Mouse (Mus musculus) A20 (cell line): ENCODE measurements around the gene Ptprz1.
"Not testable (repeated sequence)": the region's sequence is repeated elsewhere in the genome, so short reads cannot be mapped to it uniquely, and the experiment has no call there.

Source experiments
- DNase-seq: peaks from one replicate; pipeline ENCODE4 v3.0.0-alpha.2; 2011; ENCODE audit warnings: low read depth, low spot score

The Ptprz1 gene

DNA sequence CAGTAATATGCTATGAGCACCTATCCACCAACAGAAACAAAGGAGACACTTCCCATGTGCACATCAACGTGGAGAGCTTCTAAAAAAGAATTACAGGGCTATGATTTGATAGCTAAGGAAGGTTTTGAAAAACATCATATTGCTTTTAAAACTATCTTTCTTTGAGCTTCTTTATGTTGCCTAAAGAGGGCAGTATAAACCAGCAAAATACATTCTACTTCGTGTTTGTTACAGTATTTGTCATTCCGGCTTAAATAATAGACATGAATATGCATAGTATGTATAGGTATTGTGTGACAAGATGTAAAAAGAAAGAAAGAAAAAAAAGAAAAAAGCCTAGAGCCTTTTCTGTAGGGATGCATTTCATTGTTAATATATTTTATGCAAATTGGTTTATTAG is 127.8 kb downstream of the Ptprz1 start:
- DNase-seq = no peak

DNA sequence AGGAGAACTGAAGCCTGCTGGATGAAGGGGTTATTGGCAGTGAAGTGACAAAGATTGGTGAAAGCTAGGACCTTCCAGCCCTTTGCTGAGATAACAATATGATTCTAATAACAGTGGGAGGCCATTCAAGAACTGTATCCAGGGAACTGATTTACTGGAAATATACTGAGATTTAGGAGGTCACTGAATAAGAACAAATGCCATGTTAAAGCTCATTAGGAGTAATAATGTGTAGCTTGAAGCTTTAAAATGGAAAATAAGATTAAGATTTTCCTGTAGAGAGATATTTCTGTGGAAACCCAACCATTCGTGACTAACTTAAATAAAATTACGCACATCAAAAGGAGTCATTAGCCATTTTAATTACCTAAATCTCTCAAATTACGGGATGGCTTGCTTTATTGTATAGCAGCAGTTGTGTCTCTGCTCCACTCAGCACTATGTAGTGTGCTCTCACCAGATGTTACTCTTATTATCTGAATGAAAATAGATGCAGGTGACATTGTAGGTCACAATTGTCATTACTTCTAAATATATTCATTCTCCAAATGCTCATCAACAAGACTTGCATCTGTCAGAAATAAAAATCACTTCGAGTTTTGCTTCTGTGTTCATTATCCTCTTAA is 139.8 kb downstream of the Ptprz1 start:
- DNase-seq = no peak

DNA sequence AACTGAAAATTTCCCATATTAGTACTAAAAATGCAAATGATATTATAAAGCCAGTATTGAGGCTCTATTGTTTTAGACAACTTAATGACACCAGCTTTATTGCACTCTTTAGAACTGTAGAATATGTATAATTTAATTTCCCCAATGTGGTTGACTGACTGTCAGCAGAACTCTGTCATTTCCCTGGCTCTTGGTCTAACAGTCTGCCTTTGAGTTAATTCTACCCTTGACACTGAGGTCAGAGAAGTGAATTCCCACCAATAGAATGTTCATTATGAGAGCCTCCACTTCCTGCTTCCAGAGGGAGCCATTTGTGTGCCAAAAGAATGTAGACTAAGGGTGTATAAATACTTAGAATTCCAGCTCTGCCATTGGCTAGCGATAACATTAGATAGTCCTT is 152.9 kb downstream of the Ptprz1 start:
- DNase-seq = no peak

DNA sequence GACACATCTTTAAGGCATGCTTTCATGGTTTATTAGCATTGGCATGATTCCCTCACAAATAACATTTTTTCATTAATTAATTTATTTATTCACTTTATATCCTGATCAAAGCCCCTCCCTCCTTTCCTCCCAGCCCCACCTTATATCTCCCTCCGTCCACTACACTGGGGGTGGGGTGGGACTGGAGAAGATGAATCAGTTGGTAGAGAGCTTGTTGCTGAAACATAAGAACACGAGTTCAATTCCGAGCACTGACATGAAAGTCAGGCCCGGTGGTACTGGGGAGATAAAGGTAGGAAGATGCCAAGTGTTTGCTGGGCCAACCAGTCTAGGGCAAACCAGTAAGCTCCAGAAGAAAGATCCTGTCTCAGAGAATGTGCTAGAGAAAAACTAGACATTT is 173.5 kb downstream of the Ptprz1 start:
- no peak for DNase-seq

DNA sequence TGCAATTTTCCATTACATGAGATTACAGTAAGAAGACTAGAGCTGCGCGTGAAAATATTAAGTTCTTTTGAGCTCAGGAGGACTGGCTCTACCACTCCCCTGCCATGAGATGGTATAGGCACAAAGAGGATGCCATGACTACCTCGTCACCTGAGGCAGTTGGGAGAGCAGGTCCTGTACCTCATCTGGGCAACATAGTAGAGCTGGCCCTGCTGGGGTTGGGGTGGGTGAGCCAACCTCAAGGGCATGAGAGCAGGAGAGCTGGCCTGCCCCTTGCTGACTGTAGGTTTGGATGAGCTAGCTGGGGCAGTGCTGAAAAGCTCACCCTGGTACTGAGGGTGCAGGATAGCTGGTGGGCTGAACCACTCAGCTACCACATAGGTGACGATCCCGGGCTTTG is 180.4 kb downstream of the Ptprz1 start:
- DNase-seq = no peak

DNA sequence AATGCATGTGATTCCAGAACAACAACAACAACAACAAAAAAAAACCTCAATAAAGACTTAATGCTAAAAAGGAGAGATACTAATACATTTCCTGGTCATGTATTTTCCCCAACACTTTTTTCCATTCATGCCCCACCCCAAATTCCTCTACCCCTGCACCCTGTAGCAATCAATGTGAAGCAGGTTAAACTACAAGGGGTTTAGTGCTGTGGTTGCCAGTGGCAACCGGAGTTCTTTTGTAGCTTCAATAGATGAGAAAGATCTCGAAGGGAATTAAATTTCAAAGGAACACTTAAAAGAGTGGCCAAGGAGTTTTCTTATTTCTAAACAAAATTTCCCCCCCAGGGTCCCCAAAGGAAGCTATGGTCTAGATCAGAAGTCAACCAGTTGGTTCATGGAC is 200.8 kb downstream of the Ptprz1 start:
- DNase-seq = no peak

DNA sequence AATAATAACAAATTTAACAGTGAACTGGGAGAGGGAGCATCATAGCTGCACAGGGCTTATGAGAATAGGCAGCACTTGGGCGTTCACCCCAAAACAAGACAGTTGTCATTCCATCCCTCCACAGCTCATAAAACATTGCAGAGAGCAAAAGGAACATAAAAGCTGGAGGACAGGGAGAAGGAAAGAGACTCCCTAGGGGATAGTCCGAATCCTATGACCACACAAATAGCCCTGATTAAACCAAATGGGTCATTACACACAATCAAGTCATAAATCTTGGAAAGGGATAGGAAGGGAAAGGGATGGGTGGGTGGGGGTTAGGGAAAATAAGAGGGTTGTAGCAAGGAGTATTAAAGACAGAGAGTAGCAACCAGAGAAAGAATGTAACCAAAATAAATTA is 203.0 kb downstream of the Ptprz1 start:
- DNase-seq = no peak

DNA sequence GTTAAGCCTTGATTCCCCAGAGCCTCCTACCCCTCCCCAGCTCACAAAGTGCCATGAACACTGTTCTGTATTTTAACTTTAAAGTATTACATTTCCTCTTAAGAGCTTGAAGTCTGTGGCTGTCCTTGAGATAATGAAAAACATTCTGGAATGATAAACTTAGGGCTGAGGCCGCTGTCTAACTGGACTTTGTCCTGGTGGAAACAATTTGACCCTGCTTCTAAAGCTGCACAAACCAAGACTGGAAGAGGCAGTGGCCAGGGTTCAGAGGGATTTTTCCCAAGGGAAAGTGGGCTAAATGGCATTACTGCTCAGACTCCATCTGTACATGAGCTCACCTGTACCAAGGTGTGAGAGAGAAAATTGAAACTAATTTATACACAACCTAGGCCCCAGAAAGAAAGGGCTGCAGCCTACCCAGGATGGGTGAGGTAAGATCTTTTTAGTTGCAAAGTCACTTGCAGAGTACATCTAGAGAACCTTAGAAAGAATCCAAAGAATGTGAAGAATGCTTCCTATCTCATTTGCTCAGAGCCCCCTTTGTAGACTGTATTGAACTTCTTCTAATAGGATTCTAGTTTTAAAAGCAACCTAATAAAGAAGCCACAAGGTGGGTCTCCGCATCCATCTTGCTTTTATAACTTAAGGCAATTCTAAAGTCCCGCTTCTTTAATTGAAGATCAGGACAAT is 204.8 kb downstream of the Ptprz1 start:
- no peak for DNase-seq

DNA sequence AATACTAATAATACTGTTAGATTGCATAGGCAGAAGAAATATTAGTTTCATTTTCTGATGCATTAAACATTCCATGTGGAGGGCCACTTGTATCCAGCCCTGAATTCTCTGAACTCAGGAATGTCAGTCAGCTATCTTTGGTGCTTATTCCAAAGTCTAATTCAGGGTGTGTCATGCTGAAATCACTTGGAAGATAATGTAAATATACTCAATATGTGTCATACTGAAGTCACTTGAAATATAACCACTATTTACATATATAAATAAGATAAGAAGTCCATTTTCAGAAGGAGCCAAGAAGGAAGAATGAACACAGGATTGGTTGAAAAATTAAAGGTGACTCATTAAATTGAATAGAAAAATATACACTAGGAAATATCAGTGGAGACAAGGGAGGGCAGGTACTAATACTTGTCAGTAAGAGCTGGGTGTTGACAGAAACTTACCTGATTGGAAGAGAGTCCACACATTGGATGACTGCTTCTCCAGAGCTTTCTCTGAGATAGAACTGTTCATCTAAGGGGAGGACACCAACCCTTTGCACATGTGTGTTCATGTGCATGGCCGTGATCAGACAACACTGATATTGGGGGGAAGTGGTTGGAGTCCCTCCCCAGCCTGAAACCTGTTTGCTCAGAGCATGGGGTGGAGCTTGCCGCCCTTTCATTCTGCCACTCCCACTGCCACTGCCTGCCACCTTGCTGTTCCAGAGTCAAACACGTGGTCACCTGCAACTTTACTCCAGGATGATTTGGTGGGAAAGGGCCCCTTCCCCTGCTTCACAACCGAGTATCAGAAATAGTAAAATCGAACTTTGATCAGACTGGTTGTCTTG is 209.5 kb downstream of the Ptprz1 start:
- no peak for DNase-seq

DNA sequence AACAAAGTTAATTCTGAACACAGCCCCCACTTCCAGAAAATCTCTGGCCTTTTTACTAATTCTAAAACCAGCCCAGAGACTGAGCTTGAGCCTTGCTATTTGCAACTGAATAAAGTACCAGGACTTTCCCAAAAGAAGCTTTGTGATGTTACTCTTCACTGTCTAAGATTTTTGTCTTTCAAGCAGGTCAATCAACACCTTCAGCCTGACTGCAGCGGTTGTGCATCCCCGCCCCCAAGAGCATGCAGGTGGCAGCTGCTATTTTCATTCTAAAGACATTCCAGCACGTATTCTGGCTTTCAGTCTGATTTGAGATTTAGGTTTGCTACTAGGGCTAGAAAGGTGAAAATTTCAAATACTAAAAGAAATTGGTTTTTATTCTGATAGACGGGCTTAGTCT is 214.0 kb downstream of the Ptprz1 start:
- not testable (repeated sequence) for DNase-seq

DNA sequence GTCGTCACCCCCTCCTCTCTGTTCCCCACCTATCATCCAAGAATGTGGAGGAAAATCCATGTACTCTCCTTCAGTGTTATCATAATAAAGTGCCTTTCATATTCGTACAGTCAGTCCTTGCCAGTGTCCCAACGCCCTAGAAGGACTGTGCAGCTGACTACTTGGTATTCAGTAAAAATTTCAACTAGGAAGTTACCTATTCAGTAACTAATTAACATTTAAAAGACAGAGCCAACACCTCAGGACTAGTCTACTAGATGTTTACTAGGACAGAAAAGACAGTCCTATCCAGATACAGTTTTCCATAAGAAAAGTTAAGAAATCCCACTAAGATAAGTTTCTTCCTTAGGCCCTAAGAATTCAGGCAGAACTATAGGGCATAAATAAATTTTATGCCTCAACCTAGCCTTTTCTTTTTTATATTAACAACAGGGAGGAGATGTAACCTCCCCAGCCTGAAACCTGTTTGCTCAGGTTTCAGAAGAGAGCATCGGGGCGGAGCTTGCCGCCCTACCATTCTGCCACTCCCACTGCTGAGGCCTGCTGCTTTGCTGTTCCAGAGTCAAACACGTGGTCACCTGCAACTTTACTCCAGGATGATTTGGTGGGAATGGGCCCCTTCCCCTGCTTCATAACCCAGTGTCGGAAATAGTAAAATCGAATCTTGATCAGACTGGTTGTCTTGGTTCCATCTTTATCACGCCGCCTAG is 215.2 kb downstream of the Ptprz1 start:
- not testable (repeated sequence) for DNase-seq
